Mouse (Mus musculus): ENCODE data around the gene Smtn.

Gene Smtn

DNA sequence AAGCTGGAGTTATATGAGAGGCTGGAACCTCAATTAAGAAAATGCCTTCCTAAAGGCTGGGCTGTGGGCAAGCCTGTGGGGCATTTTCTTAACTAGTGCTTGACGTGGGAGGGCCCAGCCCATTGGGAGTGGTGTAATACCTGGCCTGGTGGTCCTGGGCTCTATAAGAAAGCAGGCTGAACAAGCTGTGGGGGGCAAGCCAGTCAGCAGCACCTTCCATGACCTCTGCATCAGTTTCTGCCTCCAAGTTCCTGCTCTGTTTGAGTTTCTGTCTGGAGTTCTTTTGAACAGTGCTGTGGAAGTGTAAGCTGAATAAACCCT lies 5.8 kb upstream of the Smtn start:
- DNase-seq = no peak

DNA sequence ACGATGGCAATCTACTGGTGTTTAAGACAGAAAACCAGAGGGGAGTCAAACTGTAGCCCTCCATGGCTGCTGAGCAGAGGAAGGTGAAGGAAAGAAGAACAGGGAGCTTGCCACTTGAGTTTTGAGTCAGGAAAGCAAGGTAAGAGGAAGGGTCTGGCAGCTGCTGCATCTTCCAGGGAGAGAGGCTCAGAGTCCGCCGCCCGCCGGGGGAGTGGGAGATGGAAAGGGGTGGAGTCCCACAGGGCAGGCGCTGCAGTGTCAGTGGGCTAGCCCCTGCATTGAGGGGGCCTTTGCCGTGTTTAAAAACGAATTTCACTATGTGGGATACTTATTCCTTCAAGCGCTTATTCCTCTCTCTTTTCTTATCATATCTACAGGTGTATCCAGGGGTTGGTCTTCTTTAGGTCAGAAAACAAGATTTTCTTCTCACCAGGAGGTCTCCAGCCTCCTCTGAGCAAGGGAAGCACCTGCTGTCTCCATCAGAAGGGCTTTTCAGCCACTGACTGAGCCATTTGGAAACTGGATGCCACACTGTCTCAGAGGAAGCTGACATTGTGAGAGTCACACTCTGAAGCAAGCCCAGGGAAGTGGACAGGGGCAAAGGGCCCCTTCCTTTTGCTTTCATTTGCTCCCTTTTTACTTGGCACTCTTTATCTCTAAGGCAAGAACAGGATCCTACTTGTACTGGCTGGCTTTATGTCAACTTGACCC lies 5.3 kb upstream of the Smtn start:
- no peak for DNase-seq

- DNase-seq = no peak
These were observed 4.0 kb upstream of the Smtn start for GRCm38 (mm10) chr11:3544409-3544808.

GRCm38 (mm10) chr11:3543001-3543400 lies 2.6 kb upstream of the Smtn start:
- DNase-seq = peak; percentile 50

GRCm38 (mm10) chr11:3541932-3542331 lies 1.5 kb upstream of the Smtn start:
- DNase-seq = no peak

- DNase-seq = no peak
These were observed 601 bp downstream of the Smtn start for GRCm38 (mm10) chr11:3539826-3540196.

GRCm38 (mm10) chr11:3539111-3539825 lies 1.1 kb downstream of the Smtn start:
- peak; percentile 96 for DNase-seq

GRCm38 (mm10) chr11:3538341-3538740 lies 2.1 kb downstream of the Smtn start:
- DNase-seq = no peak

DNA sequence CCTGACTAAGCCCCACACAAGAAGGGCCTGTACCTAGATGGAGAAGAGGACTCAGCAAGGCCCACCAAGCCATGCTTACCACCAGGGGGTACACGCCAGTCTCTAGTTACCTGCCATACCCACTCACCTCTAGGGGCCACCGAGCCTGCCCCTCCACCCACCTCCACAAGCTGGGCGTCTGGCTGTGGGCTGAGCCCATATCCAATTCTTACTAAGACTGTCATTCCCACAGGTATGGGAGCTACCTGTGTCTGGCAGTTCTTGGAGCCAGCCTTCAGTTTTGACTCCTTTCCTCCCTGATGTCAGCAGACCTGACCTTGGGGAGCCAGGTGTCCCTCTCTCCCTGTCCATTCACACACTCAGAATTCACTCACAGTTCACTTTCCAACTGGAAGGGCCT lies 2.7 kb downstream of the Smtn start:
- peak; percentile 40 for DNase-seq

DNA sequence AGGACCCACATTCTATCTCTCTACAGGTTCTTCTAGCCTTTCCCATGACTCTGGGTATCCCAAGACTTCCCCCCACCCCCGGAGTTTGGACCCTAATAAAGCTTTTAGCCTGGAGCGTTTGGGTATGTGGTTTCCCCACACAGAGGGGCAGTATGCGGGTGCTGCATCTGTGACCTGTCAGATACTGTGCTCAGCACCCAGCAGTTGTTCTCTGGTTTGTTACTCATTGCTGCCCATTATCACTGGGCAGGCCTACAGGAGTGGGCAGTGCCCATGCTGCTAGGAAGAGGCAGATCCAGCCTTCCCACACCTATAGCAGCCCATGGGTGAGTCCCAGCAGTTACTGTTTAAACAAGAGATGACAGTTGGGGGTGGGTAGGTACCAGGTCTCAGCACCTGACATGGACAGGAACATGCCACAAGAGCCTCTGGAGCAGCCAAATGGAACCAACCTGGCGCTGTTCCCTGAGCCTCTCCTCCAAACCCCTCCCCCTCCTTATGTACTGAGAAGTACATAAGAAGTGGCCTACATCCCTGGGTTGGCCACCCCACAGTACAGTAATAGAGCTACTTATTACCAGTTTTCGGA lies 3.6 kb downstream of the Smtn start:
- peak; percentile 88 for DNase-seq

GRCm38 (mm10) chr11:3536082-3536481 lies 4.3 kb downstream of the Smtn start:
- DNase-seq = no peak

- DNase-seq = peak; percentile 99
These were observed 4.9 kb downstream of the Smtn start for GRCm38 (mm10) chr11:3535406-3535986.

- no peak for DNase-seq
These were observed 5.5 kb downstream of the Smtn start for GRCm38 (mm10) chr11:3534956-3535355.

GRCm38 (mm10) chr11:3533406-3533932 lies 6.9 kb downstream of the Smtn start:
- DNase-seq = peak; percentile 26

GRCm38 (mm10) chr11:3532101-3532931 lies 8.1 kb downstream of the Smtn start:
- no peak for DNase-seq

- DNase-seq = no peak
These were observed 8.8 kb downstream of the Smtn start for GRCm38 (mm10) chr11:3531634-3532033.

DNA sequence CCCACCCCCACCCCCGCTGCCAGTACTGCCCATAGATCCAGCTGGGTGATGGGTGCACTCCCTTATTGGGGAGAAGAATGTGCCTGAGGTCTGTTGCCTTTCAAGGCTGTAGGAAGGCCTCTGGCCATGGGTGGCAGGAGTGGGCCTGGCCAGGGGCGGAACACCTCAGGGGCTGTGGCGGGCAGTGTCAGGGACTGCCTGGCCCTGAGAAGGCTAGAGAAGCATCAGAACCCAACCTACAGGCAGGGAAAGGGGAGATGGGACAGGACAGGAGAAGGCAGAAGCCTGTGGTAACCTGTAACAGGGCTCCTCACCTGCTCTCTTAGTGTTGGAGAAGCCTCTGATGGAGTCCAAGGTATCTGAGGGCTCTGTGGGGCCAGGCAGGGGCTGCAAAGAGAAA lies 9.7 kb downstream of the Smtn start:
- DNase-seq = no peak

- DNase-seq = peak; percentile 62
These were observed 10.7 kb downstream of the Smtn start for GRCm38 (mm10) chr11:3529476-3530252.

GRCm38 (mm10) chr11:3528208-3528607 lies 12.2 kb downstream of the Smtn start:
- no peak for DNase-seq

GRCm38 (mm10) chr11:3527766-3528165 lies 12.6 kb downstream of the Smtn start:
- DNase-seq = no peak

GRCm38 (mm10) chr11:3526979-3527738 lies 13.3 kb downstream of the Smtn start:
- no peak for DNase-seq
